Mouse (Mus musculus) liver, embryonic 16.5 days (tissue): ENCODE data around the gene Nfic. TPM values are rescaled to one million over a fixed set of nuclear protein-coding genes. Genes with fewer than 3 reads are reported as not detected.

Experiments
- ATAC-seq: fragments of 200-750 bp; cut with Nextera tagmentation; 2 replicates; pipeline ENCODE4 v1.8.0; 2017; ENCODE audit warnings: low read depth, mild to moderate bottlenecking, moderate number of reproducible peaks, moderate library complexity
- H3K27ac ChIP-seq: fragments of 300-500 bp; sonication (generic); 2 replicates; pipeline ENCODE4 v1.5.1; 2014; ENCODE audit warnings: mild to moderate bottlenecking, low read length
- H3K27me3 ChIP-seq: fragments of 300-500 bp; sonication (generic); 2 replicates; pipeline ENCODE4 v1.6.1; 2014; ENCODE audit warnings: low read depth, low read length, mixed read lengths; ENCODE audit not compliant: control insufficient read depth, insufficient read depth
- H3K36me3 ChIP-seq: fragments of 300-500 bp; sonication (generic); 2 replicates; pipeline ENCODE4 v1.6.1; 2014; ENCODE audit warnings: mild to moderate bottlenecking; ENCODE audit not compliant: control insufficient read depth, insufficient read depth
- H3K4me1 ChIP-seq: fragments of 300-500 bp; sonication (generic); 2 replicates; pipeline ENCODE4 v1.6.1; 2014; ENCODE audit warnings: low read depth, low read length, mixed read lengths; ENCODE audit not compliant: control insufficient read depth
- H3K4me2 ChIP-seq: fragments of 300-500 bp; sonication (generic); 2 replicates; pipeline ENCODE4 v1.6.1; 2014; ENCODE audit warnings: low read depth, low read length, mixed read lengths
- H3K4me3 ChIP-seq: fragments of 300-500 bp; sonication (generic); 2 replicates; pipeline ENCODE4 v1.5.1; 2014; ENCODE audit warnings: low read depth, mild to moderate bottlenecking, low read length
- H3K9ac ChIP-seq: fragments of 300-500 bp; sonication (generic); 2 replicates; pipeline ENCODE4 v1.6.1; 2014; ENCODE audit warnings: low read depth, low read length
- H3K9me3 ChIP-seq: fragments of 300-500 bp; sonication (generic); replicated peaks from 2 replicates; pipeline ENCODE4 v1.6.1; 2016; ENCODE audit warnings: low read length; ENCODE audit not compliant: control insufficient read depth
- WGBS: fragments of 180-500 bp; shearing (Covaris S2); extraction: QIAGEN DNeasy Blood & Tissue Kit; methylation state at CpG from one replicate; pipeline ENCODE4 v1.1.7; 2014; ENCODE audit not compliant: insufficient replicate concordance; 5-methylcytosine and 5-hydroxymethylcytosine counted together
- polyA plus RNA-seq: library from polyadenylated mRNA; unstranded; fragments of >200 nt; fragmentation: Nextera tagmentation; extraction: Ambion mirVana; gene quantifications from 2 replicates; pipeline ENCODE4 v1.2.1, GENCODE M21; 2015

The Nfic gene
- polyA plus RNA-seq, 1 experiment from 2014 or later = 12.0 TPM

DNA sequence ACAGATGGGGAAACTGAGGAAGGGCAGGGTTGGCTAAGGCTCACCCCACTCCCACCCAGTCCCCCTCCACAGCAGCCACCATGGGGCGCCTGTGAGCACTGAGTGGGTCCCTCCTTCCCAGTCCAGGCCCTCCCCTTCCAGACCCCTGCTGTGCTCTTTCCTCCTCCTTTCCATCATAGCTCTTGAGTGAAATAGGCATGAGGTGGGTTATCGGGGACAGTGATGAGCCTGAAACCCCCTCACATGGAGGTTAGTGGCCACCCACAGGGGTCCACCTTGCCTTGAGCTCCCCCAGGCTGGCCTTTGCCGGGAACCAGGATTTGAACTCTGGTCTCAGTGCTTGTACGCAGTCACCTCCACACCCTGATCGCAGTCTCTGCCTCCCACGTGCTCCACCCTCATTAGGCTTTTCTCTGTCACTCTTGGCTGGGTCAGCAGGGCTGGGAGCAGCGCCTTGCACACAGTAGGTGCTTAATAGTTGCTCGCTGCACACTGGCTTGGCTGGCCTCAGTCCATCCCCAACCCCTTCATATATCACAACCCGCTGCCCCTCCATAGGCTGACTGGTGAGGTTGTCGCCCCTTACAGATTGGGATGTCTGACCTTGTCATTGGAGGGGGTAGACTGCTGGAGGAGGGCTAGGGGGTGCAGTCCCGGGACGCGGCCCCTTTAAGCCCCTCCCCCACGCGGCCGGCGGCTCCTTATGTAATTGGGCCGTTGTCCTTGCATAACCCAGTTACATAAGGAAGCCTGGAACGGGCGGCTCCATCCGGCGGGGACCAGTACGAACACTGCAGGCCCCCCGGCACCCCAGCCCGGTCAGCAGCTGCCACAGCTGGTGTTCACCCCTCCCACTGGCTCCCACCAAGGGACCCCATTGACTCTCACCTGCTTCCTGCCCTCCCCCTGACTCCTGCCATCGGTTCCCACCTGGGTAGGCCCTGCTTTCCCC lies 41.8 kb downstream of the Nfic start:
- H3K27me3 ChIP-seq = peaks cover 3% of the 10 kb centered on the region
- peak overlapping the region; percentile 28; the same call in 1 of the 2 replicates for H3K9ac ChIP-seq
- peak overlapping the region; percentile 48 for H3K27ac ChIP-seq
- WGBS = 18% methylated on average over 26 of the region's 26 CpGs
- no peaks in the 10 kb centered on the region for H3K9me3 ChIP-seq
- 0 out of 2 replicates have a peak overlapping the region, but pooled peaks have one; percentile 26 for H3K4me2 ChIP-seq
- no peaks in the 10 kb centered on the region for H3K36me3 ChIP-seq
- ATAC-seq = peak; percentile 45
- H3K4me1 ChIP-seq = peaks cover 63% of the 10 kb centered on the region
- peak overlapping the region; percentile 29 for H3K4me3 ChIP-seq

DNA sequence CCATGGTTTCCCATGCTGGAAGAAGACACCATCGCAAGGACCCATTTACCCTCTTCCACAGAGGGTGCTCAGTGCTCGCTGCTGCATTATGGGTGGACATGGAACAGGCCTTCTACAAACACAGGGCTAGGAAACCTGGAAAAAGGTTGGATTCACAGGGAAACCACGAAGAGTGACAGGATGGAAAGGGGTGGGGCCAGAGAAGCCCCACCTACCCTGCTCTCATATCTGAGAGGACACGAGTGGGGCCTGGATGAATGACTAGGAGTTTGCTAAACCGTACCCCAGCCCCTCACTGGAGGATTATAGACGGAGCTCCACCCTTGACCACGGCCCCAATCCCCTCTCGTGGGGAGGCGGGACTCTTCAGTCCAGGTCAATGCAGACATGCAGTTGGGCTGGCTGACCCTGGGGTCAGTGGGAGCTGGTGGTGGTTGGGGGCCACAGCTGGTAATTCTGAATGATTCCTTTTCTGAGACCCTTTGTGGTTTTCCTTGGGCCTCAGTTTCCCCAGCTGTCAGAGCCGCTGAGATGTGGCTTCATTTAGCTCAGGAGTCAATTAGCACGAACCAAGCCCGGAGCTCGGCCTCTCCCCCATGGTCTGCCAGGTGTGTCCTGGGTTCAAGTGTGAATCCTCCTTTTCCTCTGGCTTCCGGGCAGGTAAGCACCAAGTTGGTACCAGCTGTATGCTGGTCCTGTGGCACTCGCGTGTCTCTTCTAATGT lies 42.7 kb downstream of the Nfic start:
- no peaks in the 10 kb centered on the region for H3K9me3 ChIP-seq
- no peak overlapping the region for H3K4me3 ChIP-seq
- no peak for ATAC-seq
- H3K27ac ChIP-seq = peak overlapping the region; percentile 55
- no peak overlapping the region for H3K4me2 ChIP-seq
- WGBS = 58% methylated on average over 16 of the region's 16 CpGs
- H3K27me3 ChIP-seq = peaks cover 12% of the 10 kb centered on the region
- H3K9ac ChIP-seq = 0 out of 2 replicates have a peak overlapping the region, but pooled peaks have one; percentile 12
- H3K36me3 ChIP-seq = no peaks in the 10 kb centered on the region
- H3K4me1 ChIP-seq = peaks cover 71% of the 10 kb centered on the region

DNA sequence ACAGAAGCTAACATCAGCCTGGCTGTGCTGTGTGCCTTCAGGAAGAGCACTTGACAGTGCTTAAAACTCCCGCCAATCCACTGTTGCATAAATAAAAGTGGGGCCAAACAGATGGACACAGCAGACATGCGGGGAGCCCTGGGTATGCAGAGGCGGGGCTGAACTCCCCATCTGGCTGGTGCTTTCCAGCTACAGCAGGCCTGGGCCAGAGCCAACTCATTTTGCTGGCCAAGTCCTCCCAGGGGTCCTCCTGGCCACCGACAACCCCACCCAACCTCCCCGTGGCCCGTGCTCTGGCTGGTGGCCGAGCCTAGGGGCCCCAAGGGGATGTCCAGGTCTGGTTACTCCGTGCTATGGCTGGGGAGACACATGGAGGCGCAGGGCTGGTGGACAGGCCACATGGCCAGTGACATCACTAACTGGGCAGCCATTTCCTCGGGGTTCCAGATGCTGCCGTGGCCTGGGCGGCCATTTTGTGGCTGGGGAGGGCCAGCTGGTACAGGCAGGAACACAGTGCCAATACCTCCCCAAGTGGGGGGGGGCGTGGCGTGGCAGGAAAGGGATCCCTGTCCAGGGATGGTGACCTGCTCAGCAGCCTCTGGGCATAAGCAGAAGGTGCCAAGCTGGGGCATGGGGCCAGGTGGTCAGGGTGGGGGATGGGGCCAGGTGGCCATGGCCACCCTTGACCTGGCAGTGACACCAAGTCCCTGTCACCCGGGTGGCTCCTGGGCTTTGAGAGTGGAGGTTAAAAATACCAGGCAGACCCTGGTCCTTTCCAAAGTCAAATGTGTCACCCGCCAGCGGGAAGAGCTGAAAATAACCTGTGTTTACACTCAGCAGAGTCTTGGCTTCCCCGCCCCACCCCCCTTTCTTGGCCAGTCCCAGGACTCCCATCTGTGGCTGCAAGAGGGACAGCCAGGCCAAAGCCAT lies 43.7 kb downstream of the Nfic start:
- Histone ChIP-seq H3K4me3 (no peak overlapping the region), H3K9ac (peak overlapping the region; percentile 9; the same call in 1 of the 2 replicates), H3K27me3 (peaks cover 22% of the 10 kb centered on the region), H3K4me1 (peaks cover 67% of the 10 kb centered on the region), H3K9me3 (no peaks in the 10 kb centered on the region), H3K4me2 (no peak overlapping the region), H3K27ac (peak overlapping the region; percentile 55), H3K36me3 (no peaks in the 10 kb centered on the region)
- 66% methylated on average over 18 of the region's 18 CpGs for WGBS
- ATAC-seq = no peak

DNA sequence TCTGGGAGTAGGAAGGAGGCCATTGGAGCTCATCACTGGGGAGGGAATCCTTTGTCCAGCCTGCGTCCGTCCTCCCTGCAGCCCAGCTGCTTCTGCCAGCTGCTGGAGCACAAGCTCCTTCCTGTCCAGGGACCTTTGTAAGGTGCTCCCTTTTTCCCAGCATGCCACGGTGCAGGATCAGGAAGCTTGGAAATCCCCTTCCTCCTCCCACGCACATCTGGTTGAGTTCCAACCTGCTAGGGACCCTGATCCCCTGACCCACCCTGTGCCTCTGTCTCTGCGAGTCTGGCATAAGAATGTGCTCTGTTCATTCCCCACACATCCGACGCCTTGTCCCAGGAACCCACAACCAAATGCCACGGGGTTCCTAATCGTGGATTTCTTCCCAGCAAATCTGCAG lies 44.5 kb downstream of the Nfic start:
- Histone ChIP-seq H3K4me3 (no peak overlapping the region), H3K36me3 (no peaks in the 10 kb centered on the region), H3K9me3 (no peaks in the 10 kb centered on the region), H3K27ac (peak overlapping the region; percentile 71), H3K4me1 (peaks cover 63% of the 10 kb centered on the region), H3K27me3 (peaks cover 29% of the 10 kb centered on the region), H3K9ac (no peak overlapping the region), H3K4me2 (no peak overlapping the region)
- ATAC-seq = no peak
- WGBS = 69% methylated on average over 9 of the region's 9 CpGs

DNA sequence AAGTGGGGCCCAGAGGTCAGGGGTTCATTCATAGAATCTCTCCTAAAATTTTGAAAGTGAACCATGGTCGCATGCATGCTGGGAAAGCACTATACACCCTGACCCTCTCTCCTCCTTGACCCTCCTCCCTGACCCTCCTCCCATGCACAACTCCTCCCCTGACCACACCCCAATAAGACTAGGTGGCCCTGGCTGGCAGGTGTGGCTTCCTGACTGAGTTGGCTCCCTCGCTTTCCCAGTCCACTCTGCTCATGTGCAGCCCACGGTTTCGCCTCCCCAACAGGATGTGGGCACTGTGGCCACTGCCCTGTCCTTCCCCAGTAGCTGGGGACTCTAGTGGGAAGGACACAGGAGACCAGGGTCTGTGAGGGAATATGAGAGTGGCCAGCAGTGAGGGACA lies 45.1 kb downstream of the Nfic start:
- WGBS = 14% methylated on average over 4 of the region's 4 CpGs
- Histone ChIP-seq H3K4me1 (peaks cover 63% of the 10 kb centered on the region), H3K9me3 (no peaks in the 10 kb centered on the region), H3K4me2 (no peak overlapping the region), H3K27ac (peak overlapping the region; percentile 71), H3K27me3 (peaks cover 31% of the 10 kb centered on the region), H3K4me3 (no peak overlapping the region), H3K36me3 (no peaks in the 10 kb centered on the region), H3K9ac (no peak overlapping the region)
- ATAC-seq = no peak

DNA sequence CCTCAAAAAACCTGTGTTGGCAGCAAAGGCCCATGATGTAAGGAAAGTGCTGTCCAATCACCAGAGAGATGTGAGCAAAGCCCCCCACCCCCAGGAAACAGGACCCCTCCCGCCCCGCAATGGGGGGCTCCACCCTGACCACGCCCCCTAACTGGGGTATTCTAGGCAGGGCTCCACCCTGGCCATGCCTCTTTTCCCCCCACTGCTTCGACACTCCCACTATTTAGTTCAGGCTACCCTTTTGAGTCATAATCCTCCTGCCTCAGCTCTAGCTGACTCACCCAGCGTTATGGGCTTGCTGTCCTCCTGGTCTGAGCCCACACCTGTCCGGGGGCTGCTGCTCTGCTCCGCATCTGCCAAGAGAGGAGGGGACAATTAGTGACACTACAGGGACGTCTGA lies 46.1 kb downstream of the Nfic start:
- peak overlapping the region; percentile 63 for H3K27ac ChIP-seq
- H3K4me3 ChIP-seq = no peak overlapping the region
- H3K4me1 ChIP-seq = peaks cover 56% of the 10 kb centered on the region
- H3K4me2 ChIP-seq = 0 out of 2 replicates have a peak overlapping the region, but pooled peaks have one; percentile 13
- H3K36me3 ChIP-seq = no peaks in the 10 kb centered on the region
- ATAC-seq = no peak
- WGBS = 8% methylated on average over 8 of the region's 8 CpGs
- H3K27me3 ChIP-seq = peaks cover 36% of the 10 kb centered on the region
- no peaks in the 10 kb centered on the region for H3K9me3 ChIP-seq
- H3K9ac ChIP-seq = no peak overlapping the region

DNA sequence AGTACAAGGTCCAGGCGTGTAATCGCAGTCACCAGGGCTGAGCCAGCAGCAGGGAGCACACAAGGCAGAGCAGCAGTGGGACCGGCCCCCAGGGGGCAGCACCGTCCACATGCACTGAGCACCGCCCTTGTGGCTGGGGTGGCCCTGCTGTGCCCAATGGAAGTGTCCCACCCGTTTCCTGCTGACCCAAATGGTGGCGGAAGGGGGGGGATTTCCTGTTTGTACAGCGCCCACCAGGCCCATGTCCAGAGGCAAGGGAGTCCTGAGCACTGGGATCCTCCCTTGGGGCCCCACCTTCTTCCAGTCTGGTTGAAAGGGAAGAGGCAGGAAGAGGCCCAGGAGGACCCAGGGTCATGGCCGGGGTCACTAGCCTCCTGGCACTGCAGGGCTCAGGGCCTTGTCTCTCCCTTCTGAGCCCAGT lies 46.6 kb downstream of the Nfic start:
- H3K27ac ChIP-seq = peak overlapping the region; percentile 63
- H3K4me2 ChIP-seq = 0 out of 2 replicates have a peak overlapping the region, but pooled peaks have one; percentile 13
- 4% methylated on average over 9 of the region's 9 CpGs for WGBS
- no peak overlapping the region; the same call in 1 of the 2 replicates for H3K9ac ChIP-seq
- H3K9me3 ChIP-seq = no peaks in the 10 kb centered on the region
- ATAC-seq = peak; percentile 57
- H3K4me3 ChIP-seq = no peak overlapping the region
- peaks cover 54% of the 10 kb centered on the region for H3K4me1 ChIP-seq
- no peaks in the 10 kb centered on the region for H3K36me3 ChIP-seq
- H3K27me3 ChIP-seq = peaks cover 39% of the 10 kb centered on the region

DNA sequence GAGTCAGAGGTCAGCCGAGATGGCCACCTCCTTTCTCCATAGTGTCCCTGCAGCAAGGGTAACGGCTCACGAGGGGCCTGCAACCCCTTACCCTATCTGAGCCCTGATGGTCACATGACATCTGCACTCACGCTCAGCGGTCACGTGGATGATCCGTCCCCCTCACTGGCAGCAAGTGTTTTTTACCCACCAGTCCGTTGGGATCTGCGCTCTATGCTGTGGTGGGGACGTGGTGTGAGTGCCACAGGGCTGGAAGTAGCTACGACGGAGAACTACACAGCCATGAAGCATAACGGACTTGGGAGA lies 47.1 kb downstream of the Nfic start:
- Histone ChIP-seq H3K36me3 (no peaks in the 10 kb centered on the region), H3K27ac (peak overlapping the region; percentile 63), H3K27me3 (peaks cover 39% of the 10 kb centered on the region), H3K9me3 (no peaks in the 10 kb centered on the region), H3K4me1 (peaks cover 50% of the 10 kb centered on the region), H3K4me2 (no peak overlapping the region; the same call in 1 of the 2 replicates), H3K9ac (no peak overlapping the region; the same call in 1 of the 2 replicates), H3K4me3 (no peak overlapping the region)
- WGBS = 26% methylated on average over 13 of the region's 13 CpGs
- ATAC-seq = no peak
